Mouse (Mus musculus) gastrocnemius, postnatal 36 days (tissue): ENCODE results near the gene Gm30191. TPM values are rescaled to one million over a fixed set of nuclear protein-coding genes. Genes with fewer than 3 reads are reported as not detected.

ENCODE experiments used
- total RNA-seq, 2 experiments: library from RNA; stranded (reverse); gene quantifications; 2 replicates each; pipeline ENCODE4 v1.2.3; 2021

Gene Gm30191
- total RNA-seq, 2 experiments from 2014 or later = not detected

Other genes with a start within 250 kb of the Gm30191 start
- gene Dhdds, start 246.0 kb upstream of the Gm30191 start, total RNA-seq = 10 to 100 TPM; 10.5 to 10.9 TPM
- gene Lin28a, start 228.1 kb upstream of the Gm30191 start, total RNA-seq = 1 to 10 TPM in 1 of 2 experiments, under 1 TPM in 1; 0.28 to 1.1 TPM
- gene Zfp683, start 193.1 kb upstream of the Gm30191 start, total RNA-seq = not detected
- gene Crybg2, start 186.1 kb upstream of the Gm30191 start, total RNA-seq = not detected
- gene Cd52, start 151.9 kb upstream of the Gm30191 start, total RNA-seq = 1 to 10 TPM; 1.1 to 1.9 TPM
- gene Ubxn11, start 144.4 kb upstream of the Gm30191 start, total RNA-seq = 1 to 10 TPM; 1.4 to 2.1 TPM
- 10 to 100 TPM; 17.1 to 19.7 TPM for gene Sh3bgrl3, start 118.1 kb upstream of the Gm30191 start, total RNA-seq
- gene Cep85, start 59.8 kb upstream of the Gm30191 start, total RNA-seq = 10 to 100 TPM; 51.0 to 64.2 TPM
- not detected for gene Gm7534, start 43.9 kb upstream of the Gm30191 start, total RNA-seq
- 1 to 10 TPM; 1.3 to 1.4 TPM for gene Catsper4, start 19.6 kb upstream of the Gm30191 start, total RNA-seq
- 10 to 100 TPM; 33.7 to 36.3 TPM for gene Cnksr1, start 8.5 kb upstream of the Gm30191 start, total RNA-seq
- gene E130218I03Rik, start 3.3 kb upstream of the Gm30191 start, total RNA-seq = not detected
- gene Zfp593, start 1.3 kb upstream of the Gm30191 start, total RNA-seq = 1 to 10 TPM; 4.5 to 4.7 TPM
- 1 to 10 TPM; 2.4 to 3.6 TPM for gene Grrp1, start 7.2 kb downstream of the Gm30191 start, total RNA-seq
- 1 to 10 TPM; 2.2 to 4.3 TPM for gene Pdik1l, start 41.0 kb downstream of the Gm30191 start, total RNA-seq
- gene Trim63, start 68.2 kb downstream of the Gm30191 start, total RNA-seq = 100 to 1,000 TPM; 241 to 268 TPM
- 10 to 100 TPM in 1 of 2 experiments, 1 to 10 TPM in 1; 3.8 to 22.3 TPM for gene Slc30a2, start 96.2 kb downstream of the Gm30191 start, total RNA-seq
- gene Extl1, start 136.9 kb downstream of the Gm30191 start, total RNA-seq = 10 to 100 TPM; 25.9 to 29.9 TPM
- 1 to 10 TPM; 1.8 to 4.0 TPM for gene Pafah2, start 149.4 kb downstream of the Gm30191 start, total RNA-seq
- 1 to 10 TPM; 8.0 TPM for gene Stmn1, start 221.4 kb downstream of the Gm30191 start, total RNA-seq
- 1 to 10 TPM; 2.4 to 3.0 TPM for gene Paqr7, start 249.8 kb downstream of the Gm30191 start, total RNA-seq